ENCODE assay signal across 9 mouse cellular contexts in the genomic region with DNA sequence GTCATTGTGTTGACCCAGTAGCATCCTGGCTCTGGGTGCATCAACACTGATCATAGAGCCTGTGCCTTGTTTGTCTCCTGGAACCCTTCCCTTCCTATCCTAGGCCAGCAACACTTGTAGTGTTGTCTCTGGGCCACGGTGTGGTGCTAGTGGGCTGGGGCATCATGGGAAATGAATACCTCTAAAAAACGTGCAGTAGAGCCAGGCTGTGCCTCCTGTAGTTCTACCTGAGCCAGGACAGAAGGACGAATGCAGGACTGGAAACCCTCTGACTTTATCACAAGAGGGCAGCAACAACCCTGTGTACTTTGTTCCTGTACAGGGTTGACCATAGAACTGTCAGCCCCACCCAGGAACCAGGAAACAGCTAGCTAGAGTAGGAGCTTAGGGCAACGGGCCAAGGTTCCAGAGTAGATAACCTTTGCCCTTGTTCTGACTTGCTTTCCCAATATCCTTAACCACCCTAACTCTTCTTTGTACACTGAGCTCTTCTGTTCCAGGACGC. TPM values are rescaled to one million over a fixed set of nuclear protein-coding genes. Genes with fewer than 3 reads are reported as not detected.
A peak's percentile ranks its signal among the peaks of the same experiment; 100 is the strongest.
DNase-seq lines count a peak whose midpoint lies in the region; ATAC-seq and TF ChIP-seq lines count a peak whose summit lies in the region.
"Had no signal": no experiment of that assay in that cellular context is flagged by ENCODE, and none has a peak within 500 bp of the region (broad histone marks: within the 10 kb centered on the region; RNA-seq: fewer than 3 reads in every experiment).

No protein-coding gene starts in this region.

- intact Hi-C loops in heart, postnatal 10 days (cut with DNase I): loop anchor here (2.0 to 10.0 kb wide), 3 partner anchors 56 to 147 kb away; no protein-coding TSS in a partner anchor

- H3K9ac ChIP-seq in forebrain, postnatal 0 days: no peak overlapping the region
- H3K9ac ChIP-seq in forebrain, embryonic 12.5 days: no peak overlapping the region
- no peak overlapping the region for H3K9ac ChIP-seq in liver, embryonic 14.5 days (replicated peaks)
- H3K9ac ChIP-seq in stomach, embryonic 14.5 days (replicated peaks; ENCODE audit: low read depth, low read length): no peak overlapping the region
- no peak overlapping the region for H3K9ac ChIP-seq in midbrain, embryonic 14.5 days (replicated peaks; ENCODE audit: low read length)
- H3K9ac ChIP-seq: heart, embryonic 13.5 days had no signal

- DNase-seq in forebrain, postnatal 0 days: no peak
- peak; percentile 50 for DNase-seq in NIH3T3 (ENCODE audit: low read depth)
- DNase-seq in heart, postnatal 10 days: peak; percentile 60 to 65
- peak; percentile 10 to 35 (median 12) for DNase-seq in liver, embryonic 14.5 days (ENCODE audit: low read depth in 3 of 3, low spot score in 3 of 3)
- no peak for DNase-seq in retina, embryonic 14.5 days (ENCODE audit: low spot score)
- no peak for DNase-seq in midbrain, embryonic 14.5 days

- no peak overlapping the region for H3K4me2 ChIP-seq in forebrain, postnatal 0 days (ENCODE audit: low read depth)
- H3K4me2 ChIP-seq in forebrain, embryonic 12.5 days: no peak overlapping the region
- H3K4me2 ChIP-seq in liver, embryonic 14.5 days (ENCODE audit: low read depth): no peak overlapping the region
- H3K4me2 ChIP-seq in stomach, embryonic 14.5 days (replicated peaks; ENCODE audit: low read depth, low read length): no peak overlapping the region
- no peak overlapping the region for H3K4me2 ChIP-seq in midbrain, embryonic 14.5 days (ENCODE audit: low read length)
- H3K4me2 ChIP-seq: heart, embryonic 13.5 days had no signal

- no peaks in the 10 kb centered on the region for H3K9me3 ChIP-seq in forebrain, postnatal 0 days (ENCODE audit: low read length)
- H3K9me3 ChIP-seq in forebrain, embryonic 12.5 days: no peaks in the 10 kb centered on the region
- H3K9me3 ChIP-seq in liver, embryonic 14.5 days (ENCODE audit: control insufficient read depth, low read length): no peaks in the 10 kb centered on the region
- no peaks in the 10 kb centered on the region for H3K9me3 ChIP-seq in stomach, embryonic 14.5 days (ENCODE audit: control insufficient read depth, low read depth, low read length)
- no peaks in the 10 kb centered on the region for H3K9me3 ChIP-seq in midbrain, embryonic 14.5 days (ENCODE audit: control insufficient read depth, low read length)
- H3K9me3 ChIP-seq: heart, embryonic 13.5 days had no signal

- TF ChIP-seq CTCF in forebrain, postnatal 0 days (IDR thresholded peaks at IDR 0.05; ENCODE audit: low read depth): peak; percentile 15; the same call in 1 of the 2 replicates
- TF ChIP-seq CTCF in liver, embryonic 14.5 days (IDR thresholded peaks at IDR 0.05; ENCODE audit: low read depth): peak; percentile 74

- no peaks in the 10 kb centered on the region for H3K27me3 ChIP-seq in forebrain, postnatal 0 days (ENCODE audit: insufficient read depth, low read length)
- H3K27me3 ChIP-seq in forebrain, embryonic 12.5 days: no peaks in the 10 kb centered on the region
- no peaks in the 10 kb centered on the region for H3K27me3 ChIP-seq in liver, embryonic 14.5 days (ENCODE audit: control insufficient read depth, insufficient read depth, low read length)
- H3K27me3 ChIP-seq in stomach, embryonic 14.5 days (ENCODE audit: control insufficient read depth, insufficient read depth, low read length): no peaks in the 10 kb centered on the region
- H3K27me3 ChIP-seq in midbrain, embryonic 14.5 days (ENCODE audit: control insufficient read depth, insufficient read depth, low read length): no peaks in the 10 kb centered on the region
- H3K27me3 ChIP-seq: heart, embryonic 13.5 days had no signal

- TF ChIP-seq EP300 in liver, embryonic 14.5 days (IDR thresholded peaks at IDR 0.05; ENCODE audit: low read depth): no peak

- no peak for ATAC-seq in forebrain, postnatal 0 days
- no peak for ATAC-seq in forebrain, embryonic 12.5 days (ENCODE audit: low FRiP score)
- ATAC-seq in liver, embryonic 14.5 days (ENCODE audit: insufficient read depth): peak; percentile 81
- ATAC-seq in stomach, embryonic 14.5 days (ENCODE audit: insufficient number of reproducible peaks, insufficient read depth, low FRiP score, low read depth): peak; percentile 83
- no peak for ATAC-seq in midbrain, embryonic 14.5 days (ENCODE audit: low FRiP score, low TSS enrichment)

- H3K36me3 ChIP-seq in forebrain, postnatal 0 days (ENCODE audit: insufficient read depth): no peaks in the 10 kb centered on the region
- no peaks in the 10 kb centered on the region for H3K36me3 ChIP-seq in forebrain, embryonic 12.5 days (replicated peaks)
- no peaks in the 10 kb centered on the region for H3K36me3 ChIP-seq in liver, embryonic 14.5 days (replicated peaks; ENCODE audit: control insufficient read depth, insufficient read depth, low read depth)
- no peaks in the 10 kb centered on the region for H3K36me3 ChIP-seq in stomach, embryonic 14.5 days (ENCODE audit: control insufficient read depth, insufficient read depth, low read length)
- no peaks in the 10 kb centered on the region for H3K36me3 ChIP-seq in midbrain, embryonic 14.5 days (ENCODE audit: control insufficient read depth, insufficient read depth, low read length)
- H3K36me3 ChIP-seq: heart, embryonic 13.5 days had no signal

- H3K4me3 ChIP-seq in forebrain, postnatal 0 days (ENCODE audit: low read depth, low read length): no peak overlapping the region
- H3K4me3 ChIP-seq in forebrain, embryonic 12.5 days (replicated peaks): no peak overlapping the region
- H3K4me3 ChIP-seq in liver, embryonic 14.5 days (ENCODE audit: insufficient read depth in 1 of 2, low read depth in 2 of 2, low read length in 2 of 2): no peak overlapping the region
- no peak overlapping the region for H3K4me3 ChIP-seq in stomach, embryonic 14.5 days (ENCODE audit: low read depth, low read length)
- no peak overlapping the region for H3K4me3 ChIP-seq in midbrain, embryonic 14.5 days (replicated peaks; ENCODE audit: low read depth, low read length)
- H3K4me3 ChIP-seq: heart, embryonic 13.5 days had no signal

- H3K4me1 ChIP-seq in forebrain, postnatal 0 days (ENCODE audit: insufficient read depth): no peaks in the 10 kb centered on the region
- H3K4me1 ChIP-seq in forebrain, embryonic 12.5 days: no peaks in the 10 kb centered on the region
- H3K4me1 ChIP-seq in liver, embryonic 14.5 days (replicated peaks; ENCODE audit: control insufficient read depth in 2 of 2, insufficient read depth in 2 of 2, low read length in 1 of 2): peaks cover 0 to 4% of the 10 kb centered on the region in 2 experiments; a peak in 2 of 4 replicates
- H3K4me1 ChIP-seq in stomach, embryonic 14.5 days (ENCODE audit: control insufficient read depth, insufficient read depth, low read length): no peaks in the 10 kb centered on the region
- no peaks in the 10 kb centered on the region for H3K4me1 ChIP-seq in midbrain, embryonic 14.5 days (ENCODE audit: control insufficient read depth, insufficient read depth, low read length)

- H3K27ac ChIP-seq in forebrain, postnatal 0 days (ENCODE audit: low read depth, low read length): no peak overlapping the region
- no peak overlapping the region for H3K27ac ChIP-seq in forebrain, embryonic 12.5 days
- no peak overlapping the region for H3K27ac ChIP-seq in liver, embryonic 14.5 days
- no peak overlapping the region for H3K27ac ChIP-seq in stomach, embryonic 14.5 days (ENCODE audit: low read length)
- H3K27ac ChIP-seq in midbrain, embryonic 14.5 days (replicated peaks; ENCODE audit: low read depth, low read length): no peak overlapping the region
- H3K27ac ChIP-seq: heart, embryonic 13.5 days had no signal

- 67% methylated on average over 5 of the region's 5 CpGs for WGBS in forebrain, postnatal 0 days
- 67% methylated on average over 5 of the region's 5 CpGs for WGBS in forebrain, embryonic 12.5 days
- WGBS in liver, embryonic 14.5 days (ENCODE audit: insufficient replicate concordance): 25% methylated on average over 5 of the region's 5 CpGs
- WGBS in stomach, embryonic 14.5 days: 45% methylated on average over 5 of the region's 5 CpGs
- 67% methylated on average over 5 of the region's 5 CpGs for WGBS in midbrain, embryonic 14.5 days

RNA-seq across cellular contexts. Expression of a gene that starts 41.2 kb away (rescaled TPM):
- 21.3 and 28.1 TPM in 2 replicates for total RNA-seq in forebrain, postnatal 0 days (2014; rRNA removed)
- polyA plus RNA-seq in forebrain, postnatal 0 days (2015; fragmentation: Nextera tagmentation; extraction: Ambion mirVana): 31.4 and 34.9 TPM in 2 replicates
- polyA plus RNA-seq in forebrain, embryonic 12.5 days (2016; fragmentation: Nextera tagmentation; extraction: Ambion mirVana): 22.5 and 22.6 TPM in 2 replicates
- 100 to 1,000 TPM in 1 of 2 experiments, 10 to 100 TPM in 1; 95.1 to 123 TPM for total RNA-seq in heart, postnatal 10 days (2021)
- 10.4 and 12.4 TPM in 2 replicates for polyA plus RNA-seq in liver, embryonic 14.5 days (2012; rRNA removed)
- 21.5 and 22.6 TPM in 2 replicates for polyA plus RNA-seq in liver, embryonic 14.5 days (2014; fragmentation: Nextera tagmentation; extraction: Ambion mirVana)
- 61.8 and 62.5 TPM in 2 replicates for polyA plus RNA-seq in stomach, embryonic 14.5 days (2014; fragmentation: Nextera tagmentation; extraction: Ambion mirVana)
- polyA plus RNA-seq in midbrain, embryonic 14.5 days (2014; fragmentation: Nextera tagmentation; extraction: Ambion mirVana): 29.4 and 32.5 TPM in 2 replicates

Comparison
In these comparisons a context has a peak if more than half of its experiments do, and no peak if none do; other contexts are left out.
1. ATAC-seq: peak in liver, embryonic 14.5 days (single experiment) and stomach, embryonic 14.5 days (single experiment); none in forebrain, postnatal 0 days (single experiment), forebrain, embryonic 12.5 days (single experiment) and midbrain, embryonic 14.5 days (single experiment).
2. DNase-seq: peak in NIH3T3 (single experiment), heart, postnatal 10 days (2 of 2) and liver, embryonic 14.5 days (3 of 3); none in forebrain, postnatal 0 days (single experiment), retina, embryonic 14.5 days (single experiment) and midbrain, embryonic 14.5 days (single experiment).